Mouse (Mus musculus) right cerebral cortex, postnatal 4 days (tissue): Measurements from ENCODE around the gene Anapc10.
A peak's percentile ranks its signal among the peaks of the same experiment; 100 is the strongest.
"Not testable (repeated sequence)": the region's sequence is repeated elsewhere in the genome, so short reads cannot be mapped to it uniquely, and the experiment has no call there.

Source experiments
- DNase-seq: peaks from one replicate; pipeline ENCODE4 v3.0.0-alpha.2; 2022

Gene Anapc10

DNA sequence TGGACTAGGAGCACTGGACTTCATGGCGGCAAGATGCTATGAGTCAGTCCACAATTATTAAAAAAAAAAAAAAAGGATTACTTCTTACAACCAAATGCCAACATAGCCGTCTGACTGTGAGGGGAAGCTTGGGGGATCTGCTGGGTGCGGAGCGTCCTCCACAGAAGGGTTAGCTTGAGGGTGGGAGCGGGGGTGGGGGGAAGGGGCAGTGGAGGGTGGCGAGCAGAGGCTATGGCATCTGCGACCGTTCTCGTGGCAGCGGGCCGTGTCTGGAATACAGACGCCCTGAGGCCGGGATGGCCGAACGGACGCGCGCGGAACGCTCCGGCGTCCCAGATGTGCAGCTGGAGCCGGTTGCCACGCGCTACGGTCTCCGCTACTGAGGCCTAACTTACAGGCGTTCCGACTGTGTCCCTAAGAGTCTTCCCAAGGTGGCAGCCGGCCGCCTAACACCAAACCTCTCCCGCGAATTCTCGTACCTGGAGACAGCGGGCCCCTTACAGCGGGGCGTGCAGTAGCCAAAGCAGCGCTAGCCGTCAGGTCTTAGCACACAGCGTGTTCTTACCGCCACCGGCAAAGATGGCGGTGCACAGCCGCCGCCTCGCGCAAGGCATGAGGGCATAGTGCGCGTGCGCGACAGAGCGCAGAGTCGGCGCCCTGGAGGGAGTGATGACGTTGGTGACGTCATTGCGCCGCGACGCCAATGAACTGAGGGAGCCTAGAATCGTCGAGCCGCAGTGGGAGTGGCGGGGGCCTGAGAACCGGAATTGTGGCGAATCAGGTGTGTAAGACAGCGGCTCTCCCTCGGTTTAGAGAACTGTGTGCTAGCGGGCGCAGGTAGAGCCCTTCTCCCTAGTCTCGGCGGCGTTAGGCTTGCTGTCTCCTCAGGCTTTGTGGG, at the start of gene Anapc10, which contains the start of gene Abce1:
Anapc10 (plus strand) TSS at position 757 of the 898 bp plus-strand sequence.
Abce1 (minus strand) TSS at position 677 of the 898 bp plus-strand sequence.
- peak; percentile 99 for DNase-seq

DNA sequence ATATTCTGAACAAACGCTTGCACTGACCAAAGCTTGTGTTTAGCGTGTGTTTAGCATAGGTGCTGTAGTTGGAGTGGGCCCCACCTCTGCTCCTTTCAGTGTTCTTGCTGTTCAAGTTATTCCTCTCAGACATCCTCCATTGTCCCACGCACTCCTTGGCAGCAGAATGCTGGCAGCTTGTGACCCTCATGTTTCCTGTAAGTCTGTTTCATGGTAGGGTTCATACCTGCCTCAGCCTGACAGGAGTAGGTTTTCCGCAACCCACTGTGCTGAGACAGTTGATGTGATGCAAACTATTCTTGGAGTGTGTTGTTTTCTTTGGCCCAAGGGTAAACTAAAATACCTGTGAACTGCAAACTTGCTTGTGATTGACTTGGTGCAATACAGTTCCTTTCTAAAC, 35.2 kb upstream of the Anapc10 start:
- no peak for DNase-seq

DNA sequence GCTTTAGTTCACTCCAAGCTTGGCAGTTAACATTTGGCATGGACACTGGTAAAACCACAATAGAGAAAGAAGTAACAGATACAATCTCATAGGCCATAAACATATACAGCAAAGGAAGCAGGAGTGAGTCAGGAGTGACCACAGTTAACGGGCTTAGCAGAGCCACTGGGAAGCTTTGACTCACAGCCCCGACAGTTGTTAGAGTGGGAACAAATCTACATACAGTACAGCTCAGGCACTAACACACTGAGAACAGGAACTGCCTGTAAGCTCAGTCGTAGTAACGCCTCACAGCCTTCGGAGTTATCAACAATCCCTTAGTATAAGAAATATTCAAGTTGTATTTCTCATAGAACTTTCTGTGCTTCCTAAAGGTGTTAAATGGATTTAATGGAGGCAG, 32.6 kb upstream of the Anapc10 start:
- no peak for DNase-seq

DNA sequence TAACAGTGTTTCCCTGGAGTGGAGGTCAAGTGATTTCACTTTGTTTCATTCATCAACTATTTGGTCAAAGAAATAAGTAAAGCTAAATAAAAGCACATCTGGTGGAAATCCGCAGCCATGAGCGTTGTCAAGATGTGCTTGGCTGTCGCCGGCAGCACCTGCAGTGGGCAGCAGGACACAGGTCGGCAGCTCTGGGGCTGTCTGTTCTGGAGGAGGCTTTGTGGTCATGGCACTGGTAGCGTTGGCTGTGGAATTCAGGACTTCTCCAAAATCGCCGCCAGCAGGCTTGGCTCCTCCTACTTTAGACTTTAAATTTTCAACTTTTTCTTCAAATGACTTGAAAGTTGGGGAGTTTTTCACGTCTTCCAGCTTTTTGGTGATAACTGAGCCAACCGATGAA, 31.5 kb upstream of the Anapc10 start:
- DNase-seq, result not testable (repeated sequence)

DNA sequence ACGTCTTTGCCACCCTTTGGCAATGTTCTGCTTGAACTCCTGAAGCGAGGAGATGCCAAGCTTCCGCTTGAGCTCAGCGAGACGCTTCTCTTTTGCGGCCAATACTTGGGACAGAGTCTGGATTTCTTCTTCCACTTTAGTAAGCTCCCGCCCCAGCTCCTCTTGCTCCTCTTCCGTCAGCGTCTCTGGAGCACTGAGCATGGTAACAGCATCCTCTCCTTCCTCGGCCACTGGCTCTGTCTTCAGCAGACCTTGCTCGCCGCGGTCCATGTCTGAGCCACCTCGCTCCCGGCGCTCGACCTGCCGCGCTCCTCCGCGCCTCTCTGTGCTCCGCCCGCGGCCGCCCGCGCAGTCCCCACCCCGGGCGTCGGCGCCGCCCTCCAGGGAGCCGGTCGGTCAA, 31.1 kb upstream of the Anapc10 start:
- DNase-seq, result no peak

DNA sequence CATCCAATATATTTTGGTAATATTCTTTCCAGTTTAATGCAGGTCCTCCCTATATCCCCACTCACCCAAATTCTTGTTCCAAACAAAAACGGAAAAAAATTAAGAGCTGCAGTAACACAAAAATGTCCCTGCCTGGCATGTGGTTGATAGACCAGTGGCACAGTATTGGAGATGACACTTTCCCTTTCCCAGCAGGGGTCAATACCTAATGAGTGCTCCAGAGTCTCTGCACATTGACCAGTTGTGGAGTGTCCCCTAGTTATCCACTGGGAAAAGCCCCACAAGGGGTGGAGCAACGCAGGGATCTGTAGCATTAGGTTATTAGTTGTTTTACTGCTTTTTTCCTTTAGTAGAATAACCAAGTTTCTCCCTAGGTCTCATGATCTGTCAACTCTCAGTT, 30.7 kb upstream of the Anapc10 start:
- DNase-seq, result no peak

DNA sequence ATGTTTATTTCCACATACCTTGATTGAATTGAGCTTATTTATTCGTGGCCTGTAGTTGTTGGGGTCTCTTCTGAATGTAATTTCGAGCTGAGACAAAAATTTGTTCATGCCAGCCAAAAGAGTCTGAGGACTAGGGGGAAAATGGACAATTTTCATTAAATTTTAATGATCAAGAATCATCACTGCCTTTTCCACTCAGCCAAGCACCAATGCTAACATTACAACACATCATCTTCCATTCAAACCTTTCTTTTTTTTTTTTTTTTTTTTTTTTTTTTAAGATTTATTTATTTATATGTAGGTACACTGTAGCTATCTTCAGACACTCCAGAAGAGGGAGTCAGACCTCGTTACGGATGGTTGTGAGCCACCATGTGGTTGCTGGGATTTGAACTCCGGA, 25.7 kb upstream of the Anapc10 start:
- not testable (repeated sequence) for DNase-seq

DNA sequence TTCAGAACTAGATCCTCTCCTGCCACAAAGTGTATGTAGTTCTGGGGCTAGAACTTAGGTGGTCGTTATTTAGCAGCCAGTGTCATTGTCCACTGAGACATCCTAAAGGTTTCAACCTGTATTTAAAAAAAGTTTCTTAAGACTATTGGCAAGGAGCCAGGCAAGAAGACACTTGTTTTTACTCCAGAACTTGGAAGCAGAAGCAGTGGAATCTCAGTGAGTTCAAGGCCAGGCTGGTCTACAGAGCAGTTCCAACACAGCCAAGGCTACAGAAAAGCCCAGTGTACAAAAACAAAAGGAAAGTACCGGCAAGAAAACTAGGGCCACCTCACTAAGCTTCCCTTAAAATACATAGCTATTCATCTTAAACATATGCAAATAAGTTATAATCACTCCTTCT, 19.1 kb upstream of the Anapc10 start:
- no peak for DNase-seq

DNA sequence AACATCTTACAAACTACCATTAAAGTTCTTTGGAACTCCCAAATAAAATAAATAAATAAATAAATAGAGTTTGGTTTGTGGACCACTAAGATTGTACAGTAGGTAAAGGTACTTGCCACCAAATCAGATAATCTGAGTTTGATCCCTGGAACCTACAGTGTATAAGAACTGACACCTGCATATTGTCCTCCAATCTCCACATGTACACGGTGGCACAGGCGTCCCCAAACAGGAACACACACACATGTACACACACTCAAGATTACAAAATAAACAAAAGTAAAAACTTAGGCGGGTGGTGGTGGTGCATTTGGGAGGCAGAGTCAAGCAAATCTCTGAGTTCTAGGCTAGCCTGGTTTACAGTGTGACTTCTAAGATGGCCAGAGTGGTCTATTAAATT, 4.9 kb upstream of the Anapc10 start:
- no peak for DNase-seq

DNA sequence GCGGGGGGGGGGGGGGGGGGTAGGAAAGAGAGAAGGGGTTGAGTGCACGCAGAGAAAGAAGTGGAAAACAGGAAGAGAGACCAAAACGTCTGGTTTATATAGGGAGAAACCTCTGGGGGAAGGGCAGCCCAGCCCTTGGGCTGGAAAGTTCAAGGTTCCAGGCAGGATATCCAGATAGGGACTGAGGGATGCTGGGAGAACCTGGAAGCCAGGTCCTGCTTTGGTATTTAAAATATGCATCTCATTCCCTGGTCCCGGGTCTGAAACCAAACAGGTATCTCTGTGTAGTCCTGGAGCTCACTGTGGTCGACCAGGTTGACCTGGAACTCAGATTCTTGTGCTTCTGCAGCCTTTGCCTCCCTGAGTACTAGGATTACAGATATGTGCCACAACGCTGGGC, 1.1 kb downstream of the Anapc10 start:
- DNase-seq, result no peak

DNA sequence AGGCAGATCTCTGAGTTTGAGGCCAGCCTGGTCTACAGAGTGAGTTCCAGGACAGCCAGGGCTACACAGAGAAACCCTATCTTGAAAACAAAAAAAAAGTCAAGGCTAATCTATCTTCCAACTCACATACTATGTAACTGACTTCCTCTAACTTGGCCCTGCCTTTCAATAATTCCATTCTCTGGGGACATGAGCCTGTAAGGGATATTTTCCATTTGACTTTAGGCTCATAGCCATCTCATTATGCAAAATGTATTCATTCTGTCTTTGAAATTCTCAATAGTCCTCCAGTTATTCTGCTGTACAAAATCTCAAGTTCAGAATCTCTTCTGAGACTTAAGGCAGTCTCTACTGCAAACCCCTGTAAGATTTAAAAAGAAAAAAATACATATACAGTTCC, 9.9 kb downstream of the Anapc10 start:
- DNase-seq, result no peak

DNA sequence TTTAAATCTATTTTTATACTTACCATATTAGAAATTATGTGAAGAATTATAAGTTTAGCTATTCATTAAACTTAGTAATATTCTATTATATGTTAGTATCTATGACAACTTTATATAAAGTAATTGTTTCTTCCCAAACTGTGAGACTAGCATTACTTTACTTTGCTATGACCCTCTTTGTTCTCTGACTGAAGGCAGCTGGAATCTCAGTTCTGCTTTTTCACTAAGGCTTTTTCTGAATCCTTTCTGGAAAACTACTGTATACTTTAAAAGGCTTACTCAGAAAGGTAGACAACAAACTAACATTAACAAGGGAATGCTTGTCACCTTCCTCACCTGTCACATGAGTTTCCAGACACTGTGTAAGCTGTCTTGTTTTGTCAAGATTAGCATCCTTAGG, 11.7 kb downstream of the Anapc10 start:
- DNase-seq, result no peak

DNA sequence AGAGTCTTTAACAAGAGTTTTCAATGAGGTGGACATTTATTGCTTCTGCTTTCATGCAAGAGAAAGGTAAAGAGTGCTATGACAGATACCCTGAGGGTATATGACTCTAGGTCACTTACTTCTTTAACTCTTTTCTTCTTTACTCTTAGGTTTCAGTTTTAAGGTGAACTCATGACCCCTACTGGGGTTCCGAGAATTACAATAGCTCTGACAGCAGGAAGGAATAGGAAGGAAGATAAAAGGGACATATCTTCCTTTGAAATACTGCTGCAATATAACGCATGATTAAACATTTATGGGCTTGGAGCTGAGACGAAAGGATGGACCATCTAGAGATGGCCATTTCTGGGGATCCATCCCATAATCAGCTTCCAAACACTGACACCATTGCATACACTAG, 13.0 kb downstream of the Anapc10 start:
- DNase-seq, result no peak

DNA sequence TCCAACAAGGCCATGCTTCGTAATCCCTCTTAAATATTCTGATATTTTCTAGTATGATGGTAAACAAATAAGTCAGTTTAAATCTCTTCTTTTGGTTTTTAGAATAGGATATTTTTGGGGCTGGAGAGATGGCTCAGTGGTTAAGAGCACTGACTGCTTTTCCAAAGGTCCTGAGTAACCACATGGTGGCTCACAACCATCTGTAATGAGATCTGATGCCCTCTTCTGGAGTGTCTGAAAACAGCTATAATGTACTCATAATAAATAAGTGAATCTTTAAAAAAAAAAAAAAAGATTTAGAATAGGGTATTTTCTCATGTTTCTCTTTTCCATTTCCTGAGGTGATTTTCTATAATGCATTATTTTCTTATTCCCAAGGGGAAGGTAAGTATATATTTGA, 16.3 kb downstream of the Anapc10 start:
- no peak for DNase-seq

DNA sequence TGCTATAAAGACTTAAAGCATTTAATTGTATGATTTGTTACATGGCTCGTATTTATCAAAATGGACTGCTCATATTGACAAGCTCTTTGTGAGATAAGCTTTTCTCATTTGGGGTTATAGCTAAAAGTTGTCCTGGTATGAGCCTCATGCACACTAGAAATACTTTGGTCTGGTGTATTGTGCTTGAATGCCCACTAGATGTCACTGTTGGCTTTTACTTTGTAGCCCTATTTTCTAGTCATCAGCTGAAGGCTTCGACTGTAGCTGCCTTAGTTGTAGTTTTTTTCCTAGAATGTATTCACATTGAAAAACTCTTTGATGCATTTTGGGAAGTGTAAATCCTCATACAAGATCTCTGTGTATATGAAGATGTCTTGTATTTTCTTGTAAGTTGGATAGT, 22.7 kb downstream of the Anapc10 start:
- no peak for DNase-seq

DNA sequence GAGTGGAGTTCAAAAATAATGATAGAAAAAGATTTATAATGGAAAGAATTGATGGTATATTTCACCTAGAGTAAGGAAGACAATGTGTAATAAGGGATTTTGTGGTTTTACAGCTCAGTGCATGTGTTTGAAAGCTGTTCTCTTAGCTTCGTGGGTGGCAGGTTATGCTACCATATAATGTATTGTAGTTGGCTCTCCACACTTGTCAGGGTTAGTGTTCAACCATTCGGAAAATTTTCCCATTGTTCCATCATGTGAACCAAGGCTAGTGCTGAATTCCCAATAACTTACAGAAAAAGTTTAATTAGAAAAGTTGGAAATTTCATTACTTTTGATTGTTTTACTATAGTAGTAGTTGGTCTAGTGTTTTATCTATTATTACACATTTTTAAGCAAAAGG, 36.6 kb downstream of the Anapc10 start:
- DNase-seq, result no peak

DNA sequence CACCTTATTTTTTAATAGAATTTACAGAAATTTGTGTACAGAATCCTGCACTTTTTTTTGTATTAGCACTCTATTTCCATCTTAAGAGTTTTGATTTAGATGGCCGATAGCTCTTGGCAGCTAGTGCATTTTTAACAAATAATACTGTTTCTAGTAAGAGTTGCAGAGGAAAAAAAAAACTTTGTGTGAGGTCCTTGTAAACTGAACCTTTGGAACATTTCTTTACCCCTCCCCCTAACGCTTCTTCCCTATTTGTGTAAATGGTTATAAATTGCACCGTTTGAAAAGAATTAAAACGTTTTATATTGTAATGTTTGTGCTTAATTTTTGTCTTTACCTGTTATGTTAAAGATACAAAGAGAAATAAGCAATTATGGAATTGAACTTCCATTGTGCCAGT, 37.0 kb downstream of the Anapc10 start:
- no peak for DNase-seq

DNA sequence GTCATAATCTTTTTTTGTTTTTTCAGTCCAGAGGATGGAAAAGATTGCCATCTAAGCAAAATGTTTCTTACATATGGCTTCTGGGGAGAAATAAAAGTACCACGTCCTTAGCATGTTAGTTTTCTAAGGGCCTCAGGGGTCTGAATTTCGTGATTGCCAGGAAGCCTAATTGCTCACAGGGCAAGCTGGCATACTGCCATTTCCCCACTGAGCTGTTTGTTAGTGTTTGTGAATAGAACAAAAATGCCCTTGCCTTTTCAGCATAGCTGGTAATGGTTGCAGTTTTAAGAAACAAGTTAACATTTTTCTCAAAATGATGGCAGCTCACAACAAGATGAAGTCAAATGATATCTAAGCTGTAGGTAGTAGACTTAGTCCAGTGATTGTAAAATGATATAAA, 38.7 kb downstream of the Anapc10 start:
- DNase-seq, result peak; percentile 48

DNA sequence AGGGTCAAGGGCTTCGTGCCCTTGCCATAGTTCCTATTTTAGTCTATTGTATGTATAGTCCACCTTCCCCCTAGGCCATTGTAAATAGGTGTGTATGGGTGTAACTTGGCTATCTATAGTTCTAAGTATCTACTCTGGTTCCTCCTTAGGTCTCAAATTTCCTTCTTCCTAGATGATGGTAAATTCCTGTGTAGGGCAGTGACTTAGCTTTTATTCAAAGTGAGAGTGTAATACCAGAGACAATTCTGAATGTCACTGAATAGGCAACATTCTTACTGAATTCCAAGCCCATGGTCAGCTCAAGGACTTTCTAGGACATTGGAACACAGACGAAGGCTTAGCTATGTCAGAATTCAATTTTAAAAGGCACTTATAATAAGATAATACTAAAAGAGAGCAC, 83.3 kb downstream of the Anapc10 start:
- DNase-seq, result not testable (repeated sequence)

DNA sequence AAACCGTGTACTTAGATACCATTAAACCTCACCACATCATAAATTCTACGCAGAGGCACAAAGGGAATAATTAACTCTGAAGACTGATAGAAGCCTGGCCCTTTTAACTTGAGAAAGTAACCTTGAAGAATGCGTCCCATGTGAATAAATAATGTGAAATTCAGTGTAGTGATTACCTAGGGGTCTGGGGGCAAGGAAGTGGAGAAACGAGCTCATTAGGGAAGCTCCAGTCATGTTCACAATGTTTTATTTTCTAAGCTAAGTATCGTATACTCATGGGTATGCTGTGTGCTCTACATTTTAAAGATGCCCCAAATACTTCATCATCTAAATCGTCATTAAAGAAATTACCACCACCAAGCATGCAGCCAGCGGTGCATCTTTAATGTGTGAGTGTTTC, 85.1 kb downstream of the Anapc10 start:
- DNase-seq, result no peak

DNA sequence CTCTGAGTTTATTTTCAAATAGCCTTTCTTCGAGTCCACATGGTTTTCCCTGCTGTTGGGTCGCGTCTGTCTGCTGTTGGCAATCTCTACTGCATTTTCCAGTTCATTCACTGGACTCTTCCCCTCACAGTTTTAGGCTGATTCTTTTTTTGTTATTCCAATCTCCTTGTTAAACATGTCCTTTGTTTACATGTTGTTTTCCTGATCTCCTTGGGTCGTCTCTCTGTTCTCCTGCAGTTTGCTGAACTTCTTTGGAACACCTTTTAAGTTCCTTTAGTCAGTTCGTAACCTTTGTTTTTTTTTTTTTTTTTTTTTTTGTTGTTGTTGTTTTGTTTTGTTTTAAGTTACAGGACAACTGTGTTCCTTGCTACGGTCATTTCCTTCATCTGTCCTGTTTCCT, 92.9 kb downstream of the Anapc10 start:
- DNase-seq, result no peak

DNA sequence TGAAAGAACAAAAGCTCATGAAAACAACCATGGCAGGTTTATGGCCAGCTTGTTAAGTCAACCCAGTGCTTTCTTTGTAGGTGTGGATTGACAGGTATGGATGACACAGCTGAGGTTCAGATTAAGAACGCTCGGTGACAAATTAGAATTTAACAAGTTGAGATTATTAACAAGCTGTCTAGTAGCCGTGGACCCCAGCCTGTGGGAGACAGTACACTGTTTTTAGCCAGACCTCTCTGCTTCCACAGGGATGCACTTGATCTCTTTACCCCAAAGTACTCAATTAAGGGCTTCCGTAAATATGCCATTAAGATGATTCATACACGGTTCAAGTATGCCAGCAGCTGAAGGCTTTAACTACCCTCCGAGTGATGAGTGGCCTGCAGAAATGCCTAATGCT, 95.4 kb downstream of the Anapc10 start:
- DNase-seq, result no peak

DNA sequence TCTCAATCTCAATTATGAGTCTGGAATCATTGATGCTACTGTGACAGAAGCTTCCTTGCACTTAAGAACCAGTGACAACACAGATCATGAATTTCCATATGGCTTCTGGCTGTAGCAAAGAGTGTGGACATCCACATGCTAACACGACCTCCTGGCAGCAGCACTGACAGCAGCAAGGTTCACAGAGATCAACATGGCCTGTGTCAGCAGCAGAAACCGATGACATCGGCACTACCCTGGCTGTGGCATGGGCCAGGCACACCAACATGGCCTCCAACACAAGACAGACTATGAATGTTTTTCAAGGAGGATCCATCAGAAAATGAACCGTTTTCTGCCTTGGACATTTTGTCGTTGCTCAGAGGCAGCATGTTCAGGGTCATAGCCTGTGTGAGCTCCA, 114.9 kb downstream of the Anapc10 start:
- no peak for DNase-seq
